Mouse (Mus musculus): ENCODE data around the gene Scd3.
"Not testable (repeated sequence)": the region's sequence is repeated elsewhere in the genome, so short reads cannot be mapped to it uniquely, and the experiment has no call there.

Gene Scd3

DNA sequence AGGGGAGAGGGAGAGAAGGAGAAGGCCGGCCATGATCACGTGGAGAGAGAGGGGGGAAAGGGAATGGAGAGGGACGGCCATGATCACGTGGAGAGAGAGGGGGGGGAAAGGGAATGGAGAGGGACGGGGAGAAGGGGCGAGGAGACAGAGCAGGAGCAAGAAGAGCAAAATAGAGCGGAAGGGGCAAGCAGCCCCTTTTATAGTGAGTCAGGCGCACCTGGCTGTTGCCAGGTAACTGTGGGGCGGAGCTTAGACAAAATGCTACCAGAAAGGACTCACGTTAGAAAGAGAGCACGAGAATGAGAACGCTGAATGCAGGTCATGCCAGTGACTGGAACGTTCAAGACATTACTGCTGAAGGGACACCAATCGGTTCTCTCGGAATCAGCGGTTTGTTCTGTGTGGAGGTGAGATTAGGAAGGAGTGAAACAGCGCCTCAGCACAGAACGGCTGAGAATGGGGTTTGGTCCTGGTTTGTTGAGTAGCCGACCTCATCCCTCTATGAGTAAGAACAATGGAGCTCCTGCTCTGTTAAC, 34.5 kb downstream of the Scd3 start:
- no peak for DNase-seq (ENCODE audit: low spot score)

DNA sequence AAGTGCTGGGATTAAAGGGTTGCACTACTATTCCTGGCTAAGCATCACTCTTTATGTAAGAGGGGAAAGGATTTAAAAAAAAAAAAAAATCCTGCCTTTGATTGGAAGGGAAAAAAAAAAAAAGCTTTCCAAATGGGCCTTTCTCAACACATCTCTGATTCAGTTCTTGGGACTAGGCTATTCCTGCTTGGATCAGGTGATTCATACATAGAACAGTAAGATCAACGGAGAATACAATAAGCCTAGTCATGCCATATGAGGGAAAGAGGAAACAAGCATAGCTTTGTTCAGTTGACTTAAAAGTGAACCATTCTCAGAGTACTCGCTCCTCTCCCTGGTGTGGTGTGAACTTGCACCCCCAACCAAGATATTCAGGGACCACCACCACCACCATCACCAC, 35.8 kb downstream of the Scd3 start:
- DNase-seq (ENCODE audit: low spot score), result no peak

GRCm38 (mm10) chr19:44245761-44246171, 42.7 kb downstream of the Scd3 start:
- peak; percentile 27 for DNase-seq (ENCODE audit: low spot score)

DNA sequence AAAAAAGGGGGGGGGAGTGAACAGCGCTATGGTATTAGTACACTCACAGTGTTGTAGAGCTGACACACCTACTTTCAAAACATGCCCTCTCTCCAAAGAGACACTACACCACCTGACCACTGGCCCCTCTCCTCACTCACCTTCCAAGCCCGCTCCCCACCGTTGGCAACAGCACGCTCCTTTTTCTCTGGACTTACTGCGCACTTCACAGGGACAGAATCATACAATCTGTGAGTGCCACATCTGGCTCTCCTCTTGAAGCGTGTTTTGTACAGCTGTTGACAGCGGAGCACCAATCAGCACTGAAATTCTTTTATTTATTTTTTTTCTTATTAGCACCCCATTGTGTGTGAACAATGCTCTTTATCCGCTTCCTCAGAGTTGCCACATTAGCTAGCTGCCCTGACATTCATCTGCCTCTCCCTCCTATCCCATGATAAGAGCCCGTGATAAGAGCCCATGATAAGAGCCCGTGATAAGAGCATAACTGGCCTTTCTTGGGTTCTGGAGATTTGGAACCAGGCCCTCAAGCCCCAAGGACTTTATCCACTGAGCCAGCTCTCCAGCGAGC, 43.4 kb downstream of the Scd3 start:
- DNase-seq (ENCODE audit: low spot score), result no peak

- DNase-seq (ENCODE audit: low spot score), result no peak
Measured at GRCm38 (mm10) chr19:44247281-44248080, 44.4 kb downstream of the Scd3 start.

- DNase-seq (ENCODE audit: low spot score), result peak; percentile 90
Measured at GRCm38 (mm10) chr19:44248081-44248853, 45.2 kb downstream of the Scd3 start.

GRCm38 (mm10) chr19:44248854-44249351, 45.8 kb downstream of the Scd3 start:
- DNase-seq (ENCODE audit: low spot score), result no peak

DNA sequence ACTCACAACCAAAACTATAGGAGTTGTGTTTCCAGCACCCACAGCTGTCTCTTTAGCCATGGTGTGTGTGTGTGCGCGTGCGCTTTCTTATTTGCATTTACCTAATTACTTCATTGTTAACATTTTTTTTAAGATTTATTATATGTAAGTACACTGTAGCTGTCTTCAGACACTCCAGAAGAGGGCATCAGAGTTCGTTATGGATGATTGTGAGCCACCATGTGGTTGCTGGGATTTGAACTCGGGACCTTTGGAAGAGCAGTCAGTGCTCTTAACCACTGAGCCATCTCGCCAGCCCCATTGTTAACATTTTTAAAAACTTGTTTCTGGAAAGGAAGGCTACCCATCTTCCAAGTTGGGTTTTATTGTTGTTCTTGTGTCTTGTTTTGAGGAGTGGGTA, 48.1 kb downstream of the Scd3 start:
- DNase-seq (ENCODE audit: low spot score), result not testable (repeated sequence)

- no peak for DNase-seq (ENCODE audit: low spot score)
Measured at GRCm38 (mm10) chr19:44251936-44252558, 49.0 kb downstream of the Scd3 start.

- not testable (repeated sequence) for DNase-seq (ENCODE audit: low spot score)
Measured at GRCm38 (mm10) chr19:44254106-44254505, 51.0 kb downstream of the Scd3 start.

DNA sequence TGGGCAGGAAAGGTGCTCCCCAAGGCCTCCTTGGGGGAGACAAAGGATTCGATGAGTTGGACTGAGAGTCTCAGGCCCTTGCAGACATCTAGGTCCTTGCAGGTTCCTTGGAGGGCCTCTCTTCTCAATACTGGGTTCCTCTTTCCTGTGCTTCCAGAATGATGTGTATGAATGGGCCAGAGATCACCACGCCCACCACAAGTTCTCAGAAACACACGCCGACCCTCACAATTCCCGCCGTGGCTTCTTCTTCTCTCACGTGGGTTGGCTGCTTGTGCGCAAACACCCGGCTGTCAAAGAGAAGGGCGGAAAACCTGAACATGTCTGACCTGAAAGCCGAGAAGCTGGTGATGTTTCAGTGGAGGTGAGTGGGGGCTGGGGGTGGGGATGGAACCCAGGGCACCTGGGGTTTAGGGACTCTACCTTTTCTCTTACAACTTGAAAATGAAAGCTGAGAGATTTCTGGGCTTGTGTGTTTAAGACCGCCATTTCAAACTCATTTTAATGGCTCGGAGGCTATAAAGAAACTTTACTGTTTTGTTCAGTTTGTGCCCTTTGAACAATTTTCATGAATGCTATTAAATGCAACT, 54.4 kb downstream of the Scd3 start:
- DNase-seq (ENCODE audit: low spot score), result no peak

GRCm38 (mm10) chr19:44259484-44259883, 56.4 kb downstream of the Scd3 start:
- no peak for DNase-seq (ENCODE audit: low spot score)

DNA sequence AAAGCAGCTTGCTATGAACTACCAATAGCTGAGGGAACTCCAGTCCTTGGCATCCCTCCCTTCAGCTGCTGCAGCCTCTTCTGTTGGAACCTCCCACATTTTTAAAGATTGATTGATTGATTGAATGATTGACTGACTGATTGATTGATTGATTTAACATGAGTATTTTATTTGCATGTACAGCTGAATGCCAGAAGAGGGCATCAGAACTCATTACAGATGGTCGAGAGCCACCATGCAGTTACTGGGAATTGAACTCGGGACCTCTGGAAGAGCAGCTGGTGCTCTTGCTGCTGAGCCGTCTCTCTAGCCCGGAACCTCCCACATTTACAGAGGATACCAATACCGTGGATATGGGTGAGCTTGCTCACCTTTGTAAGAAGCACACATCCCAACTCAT, 57.4 kb downstream of the Scd3 start:
- DNase-seq (ENCODE audit: low spot score), result no peak

GRCm38 (mm10) chr19:44261774-44262173, 58.7 kb downstream of the Scd3 start:
- DNase-seq (ENCODE audit: low spot score), result no peak

GRCm38 (mm10) chr19:44263581-44263980, 60.5 kb downstream of the Scd3 start:
- no peak for DNase-seq (ENCODE audit: low spot score)

DNA sequence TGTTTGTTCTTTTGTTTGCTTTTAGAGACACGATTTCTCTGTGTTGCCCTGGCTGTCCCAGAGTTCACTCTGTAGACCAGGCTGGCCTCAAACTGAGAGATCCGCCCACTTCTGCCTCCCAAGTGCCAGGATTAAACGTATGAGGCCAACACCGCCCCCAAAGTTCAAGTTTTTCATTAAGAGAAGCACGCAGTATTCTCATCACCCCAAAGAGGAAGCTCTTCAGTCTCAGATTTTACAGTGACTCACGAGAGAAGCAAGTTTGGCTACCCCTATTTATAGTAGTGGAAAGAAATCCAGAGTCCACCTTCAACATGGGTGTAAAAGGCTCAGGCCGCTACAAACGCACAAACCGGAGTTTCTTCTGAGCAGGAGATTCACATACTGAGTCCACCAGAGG, 61.2 kb downstream of the Scd3 start:
- no peak for DNase-seq (ENCODE audit: low spot score)

- DNase-seq (ENCODE audit: low spot score), result no peak
Measured at GRCm38 (mm10) chr19:44265300-44265699, 62.2 kb downstream of the Scd3 start.

- DNase-seq (ENCODE audit: low spot score), result no peak
Measured at GRCm38 (mm10) chr19:44265911-44266337, 62.9 kb downstream of the Scd3 start.

DNA sequence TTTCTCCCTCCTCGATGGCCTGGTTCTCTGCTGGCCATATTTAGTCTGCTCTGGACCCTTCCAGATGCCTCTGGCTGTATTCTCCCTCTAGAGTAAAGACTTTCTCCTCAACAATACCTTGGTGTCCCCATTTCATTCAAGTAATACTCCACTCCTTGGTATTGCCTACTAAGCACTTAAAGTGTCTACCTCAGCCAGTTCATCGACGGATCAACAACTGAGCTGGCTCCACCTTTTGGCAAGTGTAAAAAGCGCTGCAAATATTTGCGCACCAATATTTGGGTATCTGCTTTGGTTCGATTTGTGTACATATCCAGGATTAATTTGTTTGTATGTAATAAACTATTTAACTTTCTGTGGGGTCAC, 63.4 kb downstream of the Scd3 start:
- no peak for DNase-seq (ENCODE audit: low spot score)

GRCm38 (mm10) chr19:44266824-44267498, 63.9 kb downstream of the Scd3 start:
- peak; percentile 80 for DNase-seq (ENCODE audit: low spot score)

DNA sequence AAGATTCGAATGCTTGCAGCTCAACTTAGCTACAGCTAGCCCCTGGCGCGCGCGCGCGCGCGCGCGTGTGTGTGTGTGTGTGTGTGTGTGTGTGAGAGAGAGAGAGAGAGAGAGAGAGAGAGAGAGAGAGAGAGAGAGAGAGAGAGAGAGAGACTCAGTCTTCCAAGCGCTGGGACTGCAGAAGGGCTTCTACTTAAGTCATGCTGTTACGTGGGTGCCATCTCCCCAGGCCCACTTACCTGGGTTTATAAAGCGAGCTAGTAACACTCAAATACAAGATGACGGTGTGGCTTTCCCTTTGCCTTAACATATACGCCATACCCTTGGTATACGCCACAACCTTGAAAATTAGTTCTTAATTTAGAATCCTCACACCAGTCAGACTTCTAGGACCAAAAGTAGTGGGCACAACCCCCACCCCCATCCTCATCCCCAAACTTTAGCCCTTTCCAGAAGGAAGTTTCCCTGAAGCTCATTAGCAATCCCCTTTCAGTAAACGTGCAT, 64.5 kb downstream of the Scd3 start:
- DNase-seq (ENCODE audit: low spot score), result no peak
